Mouse (Mus musculus): ENCODE data around the gene Nxpe2.

Nxpe2 gene

GRCm38 (mm10) chr9:48353148-48353698, at the start of gene Nxpe2:
Nxpe2 (minus strand) TSS chr9:48353454.
- DNase-seq (ENCODE audit: low spot score) = no peak

GRCm38 (mm10) chr9:48389983-48390382, 36.7 kb upstream of the Nxpe2 start:
- no peak for DNase-seq (ENCODE audit: low spot score)

- DNase-seq (ENCODE audit: low spot score) = no peak
Measured at GRCm38 (mm10) chr9:48388451-48388850, 35.2 kb upstream of the Nxpe2 start.

GRCm38 (mm10) chr9:48374357-48374756, 21.1 kb upstream of the Nxpe2 start:
- DNase-seq (ENCODE audit: low spot score) = no peak

GRCm38 (mm10) chr9:48373232-48373878, 20.1 kb upstream of the Nxpe2 start:
- DNase-seq (ENCODE audit: low spot score) = no peak

- DNase-seq (ENCODE audit: low spot score) = no peak
Measured at GRCm38 (mm10) chr9:48362743-48363142, 9.5 kb upstream of the Nxpe2 start.

GRCm38 (mm10) chr9:48361815-48362631, 8.8 kb upstream of the Nxpe2 start:
- DNase-seq (ENCODE audit: low spot score) = no peak

- DNase-seq (ENCODE audit: low spot score) = no peak
Measured at GRCm38 (mm10) chr9:48360826-48361225, 7.6 kb upstream of the Nxpe2 start.

- no peak for DNase-seq (ENCODE audit: low spot score)
Measured at GRCm38 (mm10) chr9:48357097-48357496, 3.8 kb upstream of the Nxpe2 start.

- DNase-seq (ENCODE audit: low spot score) = peak; percentile 60
Measured at GRCm38 (mm10) chr9:48354793-48355192, 1.5 kb upstream of the Nxpe2 start.

GRCm38 (mm10) chr9:48354122-48354521, 868 bp upstream of the Nxpe2 start:
- DNase-seq (ENCODE audit: low spot score) = no peak

GRCm38 (mm10) chr9:48345866-48346265, 7.4 kb downstream of the Nxpe2 start:
- DNase-seq (ENCODE audit: low spot score) = no peak

- no peak for DNase-seq (ENCODE audit: low spot score)
Measured at GRCm38 (mm10) chr9:48345456-48345855, 7.8 kb downstream of the Nxpe2 start.

- no peak for DNase-seq (ENCODE audit: low spot score)
Measured at GRCm38 (mm10) chr9:48340708-48341380, 12.4 kb downstream of the Nxpe2 start.

- DNase-seq (ENCODE audit: low spot score) = no peak
Measured at GRCm38 (mm10) chr9:48339563-48339962, 13.7 kb downstream of the Nxpe2 start.

GRCm38 (mm10) chr9:48338783-48339455, 14.3 kb downstream of the Nxpe2 start:
- no peak for DNase-seq (ENCODE audit: low spot score)

- DNase-seq (ENCODE audit: low spot score) = no peak
Measured at GRCm38 (mm10) chr9:48329597-48329996, 23.7 kb downstream of the Nxpe2 start.

GRCm38 (mm10) chr9:48326338-48326737, 26.9 kb downstream of the Nxpe2 start:
- no peak for DNase-seq (ENCODE audit: low spot score)

GRCm38 (mm10) chr9:48315825-48316224, 37.4 kb downstream of the Nxpe2 start:
- DNase-seq (ENCODE audit: low spot score) = no peak

- DNase-seq (ENCODE audit: low spot score) = no peak
Measured at GRCm38 (mm10) chr9:48314194-48314593, 39.1 kb downstream of the Nxpe2 start.

GRCm38 (mm10) chr9:48311241-48311640, 42.0 kb downstream of the Nxpe2 start:
- no peak for DNase-seq (ENCODE audit: low spot score)

- DNase-seq (ENCODE audit: low spot score) = peak; percentile 20
Measured at GRCm38 (mm10) chr9:48303564-48303963, 49.7 kb downstream of the Nxpe2 start.

All from testis, postnatal 14 days (tissue).